Comparison of ENCODE assay signal across 11 mouse cellular contexts in genomic region chr12:71279521-71280262, GRCm38 (mm10). TPM values are rescaled to one million over a fixed set of nuclear protein-coding genes. Genes with fewer than 3 reads are reported as not detected.
A peak's percentile ranks its signal among the peaks of the same experiment; 100 is the strongest.
DNase-seq lines count a peak whose midpoint lies in the region; ATAC-seq and TF ChIP-seq lines count a peak whose summit lies in the region.
"Had no signal": no experiment of that assay in that cellular context is flagged by ENCODE, and none has a peak within 500 bp of the region (broad histone marks: within the 10 kb centered on the region; RNA-seq: fewer than 3 reads in every experiment).

No protein-coding gene starts in this region.

- intact Hi-C loops in heart, postnatal 14 days (cut with DNase I): no loop called here

- peak; percentile 4 to 8 for DNase-seq in heart, postnatal 14 days
- DNase-seq in heart, adult 8-10 months (ENCODE audit: low spot score): no peak
- DNase-seq in CH12.LX (ENCODE audit: extremely low read depth): no peak
- DNase-seq in midbrain, embryonic 14.5 days: peak; percentile 50
- DNase-seq in lung, postnatal 36 days: no peak
- DNase-seq in limb, embryonic 10.5 days (ENCODE audit: low spot score): no peak
- no peak for DNase-seq in kidney, adult 18-20 months
- DNase-seq: heart, adult 11 months had no signal

- peaks cover 14% of the 10 kb centered on the region for H3K79me2 ChIP-seq in CH12.LX (replicated peaks; ENCODE audit: control insufficient read depth, extremely low read depth, insufficient read depth, poor library complexity, severe bottlenecking)

- peak; percentile 54 for ATAC-seq in forebrain, embryonic 16.5 days
- no peak for ATAC-seq in midbrain, embryonic 14.5 days (ENCODE audit: low FRiP score, low TSS enrichment)

- dilution Hi-C loops in CH12.LX (cut with MboI; ENCODE audit: extremely low pct_ligation_motif_present, extremely low pct_unique_long_range_greater_than_20kb, low sequenced_read_pairs): no loop called here

- peaks cover 6% of the 10 kb centered on the region for H3K9me3 ChIP-seq in CH12.LX (replicated peaks; ENCODE audit: low read length)
- H3K9me3 ChIP-seq in forebrain, embryonic 16.5 days (ENCODE audit: control insufficient read depth, low read length): peaks cover 4% of the 10 kb centered on the region
- no peaks in the 10 kb centered on the region for H3K9me3 ChIP-seq in midbrain, embryonic 14.5 days (ENCODE audit: control insufficient read depth, low read length)
- no peaks in the 10 kb centered on the region; the same call in 1 of the 2 replicates for H3K9me3 ChIP-seq in limb, embryonic 10.5 days (replicated peaks)
- H3K9me3 ChIP-seq: liver, embryonic 15.5 days; stomach, embryonic 15.5 days had no signal

- no peak for TF ChIP-seq POLR2A in CH12.LX (IDR thresholded peaks at IDR 0.05; ENCODE audit: low read depth, low read length)

- no peak overlapping the region for H3K4me3 ChIP-seq in CH12.LX (replicated peaks in 1 of 3; ENCODE audit: low read depth in 2 of 3, low read length in 2 of 3, poor library complexity in 1 of 3)
- H3K4me3 ChIP-seq in forebrain, embryonic 16.5 days (replicated peaks; ENCODE audit: low read length): no peak overlapping the region
- H3K4me3 ChIP-seq in midbrain, embryonic 14.5 days (replicated peaks; ENCODE audit: low read depth, low read length): no peak overlapping the region
- no peak overlapping the region for H3K4me3 ChIP-seq in limb, embryonic 10.5 days
- H3K4me3 ChIP-seq: liver, embryonic 15.5 days; stomach, embryonic 15.5 days had no signal

- in situ Hi-C loops in CH12.LX (cut with MboI; ENCODE audit: low pct_ligation_motif_present, low pct_unique_long_range_greater_than_20kb, low sequenced_read_pairs): no loop called here

- H3K4me2 ChIP-seq in CH12.LX (ENCODE audit: insufficient read depth, low read depth, poor library complexity, severe bottlenecking): no peak overlapping the region
- no peak overlapping the region for H3K4me2 ChIP-seq in forebrain, embryonic 16.5 days (ENCODE audit: low read length)
- H3K4me2 ChIP-seq in midbrain, embryonic 14.5 days (ENCODE audit: low read length): no peak overlapping the region
- H3K4me2 ChIP-seq: liver, embryonic 15.5 days; stomach, embryonic 15.5 days had no signal

- H3K9ac ChIP-seq in CH12.LX (ENCODE audit: insufficient read depth, low read depth): no peak overlapping the region
- no peak overlapping the region for H3K9ac ChIP-seq in forebrain, embryonic 16.5 days (replicated peaks; ENCODE audit: low read depth, low read length)
- no peak overlapping the region for H3K9ac ChIP-seq in midbrain, embryonic 14.5 days (replicated peaks; ENCODE audit: low read length)
- H3K9ac ChIP-seq: liver, embryonic 15.5 days; stomach, embryonic 15.5 days had no signal

- WGBS in forebrain, embryonic 16.5 days: 22% methylated on average over 12 of the region's 12 CpGs
- 55% methylated on average over 12 of the region's 12 CpGs for WGBS in midbrain, embryonic 14.5 days
- 78% methylated on average over 12 of the region's 12 CpGs for WGBS in limb, embryonic 10.5 days

- no peak for TF ChIP-seq CTCF in CH12.LX (conservative IDR thresholded peaks at IDR 0.05 in 1 of 2, IDR thresholded peaks at IDR 0.05 in 1 of 2; ENCODE audit: low read depth in 2 of 2, low read length in 2 of 2)

- peaks cover 7 to 28% of the 10 kb centered on the region in 2 experiments; a peak in 3 of 4 replicates for H3K4me1 ChIP-seq in CH12.LX (ENCODE audit: control insufficient read depth in 1 of 2, insufficient read depth in 2 of 2)
- H3K4me1 ChIP-seq in forebrain, embryonic 16.5 days (replicated peaks; ENCODE audit: control insufficient read depth, insufficient read depth, low read length): peaks cover 7% of the 10 kb centered on the region; the same call in 1 of the 2 replicates
- H3K4me1 ChIP-seq in midbrain, embryonic 14.5 days (ENCODE audit: control insufficient read depth, insufficient read depth, low read length): peaks cover 6% of the 10 kb centered on the region
- no peaks in the 10 kb centered on the region for H3K4me1 ChIP-seq in limb, embryonic 10.5 days
- H3K4me1 ChIP-seq: liver, embryonic 15.5 days; stomach, embryonic 15.5 days had no signal

- no peak for TF ChIP-seq RAD21 in CH12.LX (IDR thresholded peaks at IDR 0.05; ENCODE audit: low read depth, low read length)

- H3K36me3 ChIP-seq in CH12.LX (replicated peaks in 1 of 2; ENCODE audit: control insufficient read depth in 1 of 2, insufficient read depth in 1 of 2, low read length in 1 of 2): peaks cover 9 to 15% of the 10 kb centered on the region in 2 experiments
- no peaks in the 10 kb centered on the region for H3K36me3 ChIP-seq in forebrain, embryonic 16.5 days (ENCODE audit: control insufficient read depth, insufficient read depth)
- H3K36me3 ChIP-seq in midbrain, embryonic 14.5 days (ENCODE audit: control insufficient read depth, insufficient read depth, low read length): no peaks in the 10 kb centered on the region
- H3K36me3 ChIP-seq in limb, embryonic 10.5 days: no peaks in the 10 kb centered on the region
- H3K36me3 ChIP-seq: liver, embryonic 15.5 days; stomach, embryonic 15.5 days had no signal

- no peak for TF ChIP-seq EP300 in CH12.LX (IDR thresholded peaks at IDR 0.05; ENCODE audit: low read length)

- H3K27me3 ChIP-seq in CH12.LX (replicated peaks): no peaks in the 10 kb centered on the region
- H3K27me3 ChIP-seq in forebrain, embryonic 16.5 days (replicated peaks; ENCODE audit: control insufficient read depth, insufficient read depth, low read length): no peaks in the 10 kb centered on the region
- no peaks in the 10 kb centered on the region for H3K27me3 ChIP-seq in midbrain, embryonic 14.5 days (ENCODE audit: control insufficient read depth, insufficient read depth, low read length)
- no peaks in the 10 kb centered on the region for H3K27me3 ChIP-seq in limb, embryonic 10.5 days (ENCODE audit: low read depth, poor library complexity, severe bottlenecking)
- H3K27me3 ChIP-seq: liver, embryonic 15.5 days; stomach, embryonic 15.5 days had no signal

- H3K27ac ChIP-seq in CH12.LX (ENCODE audit: insufficient read depth, low read depth): no peak overlapping the region
- H3K27ac ChIP-seq in forebrain, embryonic 16.5 days (ENCODE audit: low read length): peak overlapping the region; percentile 51
- peak overlapping the region; percentile 10 for H3K27ac ChIP-seq in midbrain, embryonic 14.5 days (replicated peaks; ENCODE audit: low read depth, low read length)
- H3K27ac ChIP-seq in limb, embryonic 10.5 days: no peak overlapping the region
- H3K27ac ChIP-seq: liver, embryonic 15.5 days; stomach, embryonic 15.5 days had no signal

TF ChIP-seq in CH12.LX, 34 proteins besides CTCF, POLR2A, EP300 and RAD21:
- TF ChIP-seq MAZ (IDR thresholded peaks at IDR 0.05; ENCODE audit: low read depth, low read length) (no peak), POLR2AphosphoS2 (IDR thresholded peaks at IDR 0.05; ENCODE audit: low read depth, low read length) (no peak), ZNF384 (IDR thresholded peaks at IDR 0.05; ENCODE audit: low read depth, low read length) (peak; percentile 40; the same call in 1 of the 2 replicates)

RNA-seq across cellular contexts. Expression of gene Dact1, which starts 30.0 kb away (rescaled TPM):
- total RNA-seq in heart, postnatal 14 days (2021): 1 to 10 TPM; 6.6 to 7.4 TPM
- total RNA-seq in heart, adult 8-10 months (2022): 1 to 10 TPM; 2.5 to 4.5 (median 3.6) TPM
- total RNA-seq in CH12.LX (2012; rRNA removed) (2.3 and 4.6 TPM in 2 replicates), CH12.LX (2014; rRNA removed) (2.5 and 2.7 TPM in 2 replicates)
- 3.3 and 3.7 TPM in 2 replicates for polyA plus RNA-seq in CH12.LX (2012; ENCODE audit: insufficient read length, low read depth)
- 31.1 and 31.4 TPM in 2 replicates for polyA plus RNA-seq in forebrain, embryonic 16.5 days (2015; fragmentation: Nextera tagmentation; extraction: Ambion mirVana)
- 34.6 and 35.8 TPM in 2 replicates for polyA plus RNA-seq in midbrain, embryonic 14.5 days (2014; fragmentation: Nextera tagmentation; extraction: Ambion mirVana)
- polyA plus RNA-seq in limb, embryonic 10.5 days (2016; fragmentation: Nextera tagmentation; extraction: Ambion mirVana): 9.8 and 18.8 TPM in 2 replicates

Comparison
In these comparisons a context has a peak if more than half of its experiments do, and no peak if none do; other contexts are left out.
1. DNase-seq: peak in heart, postnatal 14 days (2 of 2) and midbrain, embryonic 14.5 days (single experiment); none in heart, adult 8-10 months (single experiment), CH12.LX (single experiment), lung, postnatal 36 days (single experiment), limb, embryonic 10.5 days (single experiment) and kidney, adult 18-20 months (single experiment).
2. H3K27ac ChIP-seq: peak in forebrain, embryonic 16.5 days (single experiment) and midbrain, embryonic 14.5 days (single experiment); none in CH12.LX (single experiment) and limb, embryonic 10.5 days (single experiment).